Mouse (Mus musculus): Measurements from ENCODE around the gene C77080. TPM values are rescaled to one million over a fixed set of nuclear protein-coding genes. Genes with fewer than 3 reads are reported as not detected.

C77080 gene
- polyA plus RNA-seq, 1 experiment from 2014 or later, result 10.8 TPM

DNA sequence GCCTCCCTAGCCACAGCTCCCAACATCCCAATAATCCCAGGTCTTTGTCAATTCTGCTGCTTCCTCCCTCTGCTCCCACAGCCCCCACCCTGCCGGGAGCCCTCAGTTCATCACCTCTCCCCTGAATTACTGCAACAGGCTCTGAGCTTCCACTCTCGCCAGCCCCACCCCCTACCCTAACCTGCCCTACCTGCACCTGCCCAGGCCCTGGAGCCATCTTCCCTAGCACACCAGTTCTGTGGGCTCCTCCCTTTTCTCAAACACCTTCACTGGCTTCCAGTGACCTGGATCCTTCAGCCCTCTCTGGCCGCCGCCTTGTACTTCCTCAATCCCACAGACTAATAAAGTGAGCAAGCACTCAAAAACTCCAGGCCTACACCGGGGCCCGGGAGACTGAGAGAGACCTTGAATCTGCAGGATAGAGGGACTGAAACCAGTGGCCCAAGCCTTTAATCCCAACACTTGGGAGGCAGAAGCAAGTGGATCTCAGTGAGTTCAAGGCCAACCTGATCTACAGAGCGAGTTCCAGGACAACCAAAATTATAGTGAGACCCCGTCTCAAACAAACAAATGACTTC lies 24.9 kb downstream of the C77080 start:
- Histone ChIP-seq H3K27me3 (replicated peaks; ENCODE audit: control insufficient read depth, insufficient read depth, low read length) (peaks cover 2% of the 10 kb centered on the region; the same call in 1 of the 2 replicates), H3K4me2 (ENCODE audit: low read length) (no peak overlapping the region), H3K9me3 (ENCODE audit: control insufficient read depth, low read length) (no peaks in the 10 kb centered on the region), H3K9ac (ENCODE audit: low read depth, low read length) (no peak overlapping the region), H3K4me1 (ENCODE audit: control insufficient read depth, insufficient read depth, low read depth, low read length) (peaks cover 26% of the 10 kb centered on the region), H3K27ac (ENCODE audit: low read depth, low read length) (no peak overlapping the region), H3K4me3 (ENCODE audit: low read length) (no peak overlapping the region), H3K36me3 (ENCODE audit: control insufficient read depth, insufficient read depth, low read length) (no peaks in the 10 kb centered on the region)
- 84% methylated on average over 8 of the region's 8 CpGs for WGBS
- ATAC-seq, result no peak

DNA sequence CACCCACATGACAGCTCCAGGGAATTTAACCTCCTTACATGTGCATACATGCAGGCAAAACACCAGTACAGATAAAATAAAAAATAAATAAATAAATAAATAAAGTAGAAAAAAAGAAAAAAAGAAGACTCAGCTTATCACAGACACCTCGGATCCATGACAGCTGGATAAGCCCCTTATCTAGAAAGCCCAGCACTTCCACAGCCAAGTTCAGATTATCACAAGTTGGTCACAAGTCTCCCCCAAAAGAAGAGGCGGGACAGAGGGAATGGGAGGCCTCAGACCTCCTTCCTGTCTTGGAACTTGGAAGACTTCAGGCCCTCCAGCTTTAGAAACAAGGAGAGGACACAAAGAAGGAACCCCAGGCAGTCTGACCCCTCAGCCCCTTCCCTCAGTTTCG lies 26.1 kb downstream of the C77080 start:
- Histone ChIP-seq H3K4me2 (ENCODE audit: low read length) (no peak overlapping the region), H3K4me3 (ENCODE audit: low read length) (no peak overlapping the region), H3K27ac (ENCODE audit: low read depth, low read length) (no peak overlapping the region), H3K36me3 (ENCODE audit: control insufficient read depth, insufficient read depth, low read length) (no peaks in the 10 kb centered on the region), H3K9ac (ENCODE audit: low read depth, low read length) (no peak overlapping the region), H3K9me3 (ENCODE audit: control insufficient read depth, low read length) (no peaks in the 10 kb centered on the region), H3K4me1 (ENCODE audit: control insufficient read depth, insufficient read depth, low read depth, low read length) (peaks cover 26% of the 10 kb centered on the region), H3K27me3 (replicated peaks; ENCODE audit: control insufficient read depth, insufficient read depth, low read length) (peaks cover 2% of the 10 kb centered on the region; the same call in 1 of the 2 replicates)
- 71% methylated on average over 3 of the region's 3 CpGs for WGBS
- no peak for ATAC-seq

DNA sequence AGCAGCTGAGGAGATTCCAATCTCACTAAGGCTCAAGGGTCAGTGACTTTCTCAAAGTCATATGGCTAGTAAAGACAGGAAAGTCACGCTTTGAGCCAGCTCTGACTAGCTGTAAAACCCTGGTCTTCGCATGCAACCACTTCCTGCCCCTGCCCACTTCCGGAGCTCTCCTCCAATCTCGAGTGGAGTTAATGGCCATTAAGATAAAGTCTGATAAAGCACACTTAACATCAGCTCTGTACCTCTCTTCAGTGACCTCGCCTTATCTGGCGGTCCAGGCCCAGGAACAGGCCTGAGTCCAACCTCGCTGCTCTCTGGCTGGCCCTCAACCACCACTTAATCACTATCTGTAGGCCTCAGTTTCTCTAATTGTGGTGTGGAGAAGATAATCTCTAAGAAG lies 26.7 kb downstream of the C77080 start:
- no peak for ATAC-seq
- 82% methylated on average over 7 of the region's 7 CpGs for WGBS

DNA sequence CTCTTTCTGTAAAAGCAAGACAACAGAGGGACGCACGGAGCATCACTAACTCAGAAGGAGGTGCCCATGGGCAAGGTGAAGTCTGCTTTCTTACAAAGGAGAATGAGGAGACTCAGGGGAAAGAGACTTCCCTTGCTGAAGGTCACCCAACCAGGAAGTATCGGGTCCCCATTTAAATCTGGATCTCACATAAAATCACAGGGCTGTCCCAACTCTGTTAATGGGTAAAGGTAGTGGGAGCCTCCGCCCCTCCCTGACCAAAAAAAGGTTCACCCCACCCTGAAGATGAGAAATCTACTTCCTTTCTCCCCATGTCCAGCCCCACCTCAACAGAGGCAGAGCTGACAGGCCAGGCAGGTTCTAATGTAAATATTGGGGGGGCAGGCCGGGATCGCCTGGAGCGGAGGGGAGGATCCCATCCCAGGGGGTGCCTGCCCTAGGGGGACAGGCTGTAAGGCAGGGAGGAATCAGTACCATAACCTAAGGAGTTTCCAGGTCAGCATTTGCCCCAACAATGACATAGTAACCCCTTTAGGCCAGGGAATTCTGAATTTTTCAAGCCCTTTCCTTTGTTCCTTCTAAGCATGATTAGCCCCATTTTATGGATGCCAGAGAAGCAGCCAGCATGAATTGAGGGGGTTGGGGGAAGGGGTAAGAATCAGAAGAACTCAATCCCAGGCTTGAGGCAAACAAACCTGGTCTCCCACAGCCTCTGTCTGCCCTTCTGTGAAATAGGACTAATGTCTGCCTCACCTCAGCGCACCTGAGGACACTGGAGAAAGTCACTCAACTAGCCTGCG lies 28.4 kb downstream of the C77080 start:
- H3K27me3 ChIP-seq (replicated peaks; ENCODE audit: control insufficient read depth, insufficient read depth, low read length), result peaks cover 2% of the 10 kb centered on the region; the same call in 1 of the 2 replicates
- no peak overlapping the region for H3K4me3 ChIP-seq (ENCODE audit: low read length)
- no peaks in the 10 kb centered on the region for H3K36me3 ChIP-seq (ENCODE audit: control insufficient read depth, insufficient read depth, low read length)
- peaks cover 14% of the 10 kb centered on the region for H3K4me1 ChIP-seq (ENCODE audit: control insufficient read depth, insufficient read depth, low read depth, low read length)
- no peaks in the 10 kb centered on the region for H3K9me3 ChIP-seq (ENCODE audit: control insufficient read depth, low read length)
- no peak overlapping the region for H3K4me2 ChIP-seq (ENCODE audit: low read length)
- no peak for ATAC-seq
- no peak overlapping the region for H3K27ac ChIP-seq (ENCODE audit: low read depth, low read length)
- 80% methylated on average over 9 of the region's 9 CpGs for WGBS
- H3K9ac ChIP-seq (ENCODE audit: low read depth, low read length), result no peak overlapping the region

More for the DNA sequence above, 26.7 kb downstream of the C77080 start:
- H3K27me3 ChIP-seq (replicated peaks; ENCODE audit: control insufficient read depth, insufficient read depth, low read length), result peaks cover 2% of the 10 kb centered on the region; the same call in 1 of the 2 replicates
- no peak overlapping the region for H3K4me3 ChIP-seq (ENCODE audit: low read length)
- H3K9me3 ChIP-seq (ENCODE audit: control insufficient read depth, low read length), result no peaks in the 10 kb centered on the region
- H3K4me2 ChIP-seq (ENCODE audit: low read length), result no peak overlapping the region
- no peaks in the 10 kb centered on the region for H3K36me3 ChIP-seq (ENCODE audit: control insufficient read depth, insufficient read depth, low read length)
- no peak overlapping the region for H3K27ac ChIP-seq (ENCODE audit: low read depth, low read length)
- no peak overlapping the region for H3K9ac ChIP-seq (ENCODE audit: low read depth, low read length)
- H3K4me1 ChIP-seq (ENCODE audit: control insufficient read depth, insufficient read depth, low read depth, low read length), result peaks cover 23% of the 10 kb centered on the region

DNA sequence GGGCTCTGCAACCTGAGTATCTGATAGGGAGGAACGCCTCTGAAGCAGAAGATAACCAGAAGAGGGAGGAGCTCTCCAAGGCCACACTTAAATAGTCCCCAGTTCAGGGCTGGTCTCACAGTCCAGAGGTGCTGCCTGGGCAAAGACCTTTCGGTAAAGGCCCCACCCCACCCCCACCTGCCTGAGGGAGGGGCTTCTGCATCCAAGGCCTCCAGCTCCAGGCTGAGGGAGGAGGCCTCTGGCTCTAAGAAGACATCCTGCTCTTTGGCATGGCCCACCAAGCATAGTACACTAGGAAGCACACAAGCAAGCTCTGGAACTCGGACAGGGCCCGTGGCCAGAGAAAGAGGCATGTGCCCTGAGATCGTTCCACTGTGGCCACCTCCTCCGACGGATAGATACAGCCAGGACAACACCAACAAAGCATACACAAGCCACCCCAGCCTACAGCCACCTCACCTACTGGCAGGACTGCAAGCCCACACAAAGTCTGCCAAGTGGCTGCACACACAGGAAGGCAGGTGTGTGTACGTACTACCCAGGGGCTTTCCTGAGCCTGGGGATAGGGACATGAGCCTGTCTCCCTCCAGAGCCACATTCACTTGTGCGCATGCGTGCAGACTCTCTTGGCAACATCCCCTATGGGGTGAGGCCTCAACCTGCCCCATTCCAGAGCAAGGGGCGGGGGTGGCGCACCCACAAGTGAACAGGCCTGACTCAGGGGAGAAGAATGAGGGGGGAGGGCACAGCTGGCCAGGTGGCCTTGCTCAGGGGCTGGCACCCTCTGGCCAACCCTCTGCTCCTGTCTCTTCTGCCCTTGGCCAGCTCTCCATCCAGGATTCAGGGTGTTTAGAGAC lies 29.4 kb downstream of the C77080 start:
- no peaks in the 10 kb centered on the region for H3K9me3 ChIP-seq (ENCODE audit: control insufficient read depth, low read length)

DNA sequence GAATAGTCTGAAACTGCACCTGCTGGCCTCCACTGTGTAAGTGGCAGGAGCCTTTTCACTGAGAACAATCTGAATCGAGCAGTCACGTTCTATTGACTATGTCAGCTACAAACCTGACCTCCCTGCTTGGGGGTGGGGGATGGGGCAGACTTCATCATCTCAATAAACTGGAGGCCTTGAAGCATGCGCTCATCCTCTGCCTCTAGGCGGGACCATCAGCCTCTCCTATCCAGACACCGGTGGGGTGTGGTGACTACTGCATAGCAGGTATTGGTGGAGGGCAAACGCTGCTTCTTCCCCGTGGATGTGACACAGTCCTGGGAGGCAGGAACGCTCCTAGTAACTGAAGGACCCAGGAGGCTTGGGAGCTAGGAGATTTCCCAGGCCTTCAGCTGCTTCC lies 30.3 kb downstream of the C77080 start:
- 54% methylated on average over 8 of the region's 8 CpGs for WGBS

More for the DNA sequence above, 29.4 kb downstream of the C77080 start:
- 74% methylated on average over 12 of the region's 12 CpGs for WGBS
- no peak overlapping the region for H3K27ac ChIP-seq (ENCODE audit: low read depth, low read length)
- no peak overlapping the region for H3K9ac ChIP-seq (ENCODE audit: low read depth, low read length)
- H3K4me2 ChIP-seq (ENCODE audit: low read length), result no peak overlapping the region
- ATAC-seq, result no peak
- peaks cover 2% of the 10 kb centered on the region; the same call in 1 of the 2 replicates for H3K27me3 ChIP-seq (replicated peaks; ENCODE audit: control insufficient read depth, insufficient read depth, low read length)
- H3K4me3 ChIP-seq (ENCODE audit: low read length), result no peak overlapping the region
- peaks cover 11% of the 10 kb centered on the region for H3K4me1 ChIP-seq (ENCODE audit: control insufficient read depth, insufficient read depth, low read depth, low read length)
- no peaks in the 10 kb centered on the region for H3K36me3 ChIP-seq (ENCODE audit: control insufficient read depth, insufficient read depth, low read length)

DNA sequence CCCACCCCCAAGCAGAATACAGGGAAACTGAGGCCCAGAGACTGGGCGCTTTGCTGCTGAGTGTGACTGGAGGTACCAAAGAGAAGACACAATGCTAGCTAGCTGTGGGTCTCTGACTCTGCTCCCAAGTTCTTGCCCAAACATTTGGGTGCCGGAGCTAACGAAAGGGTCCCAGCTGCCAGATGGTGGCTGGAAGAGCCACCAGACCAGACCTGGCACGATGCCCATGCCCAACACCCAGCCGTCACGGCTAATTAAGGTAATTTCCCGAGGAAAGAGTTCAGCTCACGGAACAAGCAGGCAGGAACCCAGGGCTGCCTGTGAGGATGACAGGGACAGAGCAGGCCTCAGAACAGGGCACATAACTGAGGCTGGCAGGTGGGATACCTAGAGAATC lies 33.2 kb downstream of the C77080 start:
- peak overlapping the region; percentile 68 for H3K9ac ChIP-seq (ENCODE audit: low read depth, low read length)
- 15% methylated on average over 8 of the region's 8 CpGs for WGBS
- H3K27ac ChIP-seq (ENCODE audit: low read depth, low read length), result peak overlapping the region; percentile 79
- H3K4me3 ChIP-seq (ENCODE audit: low read length), result peak overlapping the region; percentile 51
- peak overlapping the region; percentile 61 for H3K4me2 ChIP-seq (ENCODE audit: low read length)
- H3K36me3 ChIP-seq (ENCODE audit: control insufficient read depth, insufficient read depth, low read length), result 0 out of 2 replicates have a peak, but pooled peaks cover 3% of the 10 kb centered on the region
- H3K27me3 ChIP-seq (replicated peaks; ENCODE audit: control insufficient read depth, insufficient read depth, low read length), result peaks cover 2% of the 10 kb centered on the region
- no peak for ATAC-seq
- H3K4me1 ChIP-seq (ENCODE audit: control insufficient read depth, insufficient read depth, low read depth, low read length), result peaks cover 38% of the 10 kb centered on the region
- no peaks in the 10 kb centered on the region for H3K9me3 ChIP-seq (ENCODE audit: control insufficient read depth, low read length)

More for the DNA sequence above, 30.3 kb downstream of the C77080 start:
- no peak overlapping the region for H3K27ac ChIP-seq (ENCODE audit: low read depth, low read length)
- H3K4me3 ChIP-seq (ENCODE audit: low read length), result no peak overlapping the region
- no peaks in the 10 kb centered on the region for H3K9me3 ChIP-seq (ENCODE audit: control insufficient read depth, low read length)
- H3K27me3 ChIP-seq (replicated peaks; ENCODE audit: control insufficient read depth, insufficient read depth, low read length), result peaks cover 2% of the 10 kb centered on the region; the same call in 1 of the 2 replicates
- no peak overlapping the region for H3K4me2 ChIP-seq (ENCODE audit: low read length)
- no peak overlapping the region for H3K9ac ChIP-seq (ENCODE audit: low read depth, low read length)
- no peak for ATAC-seq
- no peaks in the 10 kb centered on the region for H3K36me3 ChIP-seq (ENCODE audit: control insufficient read depth, insufficient read depth, low read length)
- H3K4me1 ChIP-seq (ENCODE audit: control insufficient read depth, insufficient read depth, low read depth, low read length), result peaks cover 19% of the 10 kb centered on the region

DNA sequence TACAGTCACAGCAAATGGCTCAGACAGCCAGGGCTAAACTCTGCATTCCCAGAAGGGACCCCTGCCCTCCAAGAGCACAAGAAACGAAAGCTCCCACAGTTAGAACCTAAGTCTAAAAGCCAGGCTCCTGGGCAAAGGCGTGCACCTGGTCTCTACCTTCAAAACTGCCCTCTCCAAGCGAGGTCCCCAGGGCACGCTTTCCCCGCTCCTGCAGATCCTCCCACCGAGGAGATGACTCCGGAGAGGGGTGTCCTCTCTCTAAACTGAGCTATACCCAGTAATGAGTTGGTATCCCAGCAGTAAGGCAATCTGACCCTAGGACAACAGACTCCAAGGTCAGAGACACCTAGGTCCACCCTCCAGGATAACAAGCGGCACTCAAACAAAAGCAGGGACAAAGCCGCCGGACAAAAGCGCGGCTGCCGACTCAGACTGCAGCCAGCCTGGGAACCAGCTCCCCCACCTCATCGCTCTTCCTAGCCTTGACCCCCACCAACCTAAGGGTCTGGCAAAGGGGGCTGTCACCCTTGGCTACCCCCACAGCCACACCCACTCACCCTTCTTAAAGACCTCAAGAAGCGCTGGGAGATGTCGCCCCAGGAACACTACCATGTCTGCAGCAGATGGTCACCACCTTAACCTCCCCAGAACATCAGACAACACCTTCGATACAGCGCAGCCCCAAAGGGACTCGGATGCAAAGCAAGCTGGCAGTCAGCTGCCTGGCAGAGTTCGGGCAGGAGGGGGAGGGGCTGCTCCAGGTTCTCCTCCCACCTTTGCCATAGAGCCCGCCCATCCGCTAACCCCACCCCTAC lies 33.8 kb downstream of the C77080 start:
- Histone ChIP-seq H3K9ac (ENCODE audit: low read depth, low read length) (peak overlapping the region; percentile 68), H3K27me3 (replicated peaks; ENCODE audit: control insufficient read depth, insufficient read depth, low read length) (peaks cover 2% of the 10 kb centered on the region), H3K4me1 (ENCODE audit: control insufficient read depth, insufficient read depth, low read depth, low read length) (peaks cover 38% of the 10 kb centered on the region), H3K4me3 (ENCODE audit: low read length) (peak overlapping the region; percentile 51), H3K9me3 (ENCODE audit: control insufficient read depth, low read length) (no peaks in the 10 kb centered on the region), H3K27ac (ENCODE audit: low read depth, low read length) (peak overlapping the region; percentile 79), H3K4me2 (ENCODE audit: low read length) (peak overlapping the region; percentile 61), H3K36me3 (ENCODE audit: control insufficient read depth, insufficient read depth, low read length) (0 out of 2 replicates have a peak, but pooled peaks cover 5% of the 10 kb centered on the region)
- WGBS, result 7% methylated on average over 22 of the region's 22 CpGs
- ATAC-seq, result peak; percentile 43
